Comparison of ENCODE assay signal across 8 mouse cellular contexts in genomic region chr4:123956703-123957491, GRCm38 (mm10). TPM values are rescaled to one million over a fixed set of nuclear protein-coding genes. Genes with fewer than 3 reads are reported as not detected.
A peak's percentile ranks its signal among the peaks of the same experiment; 100 is the strongest.
DNase-seq lines count a peak whose midpoint lies in the region; ATAC-seq and TF ChIP-seq lines count a peak whose summit lies in the region.

No protein-coding gene starts in this region.

- intact Hi-C loops in heart, adult 2 months (cut with DNase I) = loop anchor here (10.0 kb wide), 1 partner anchor 268 kb away; no protein-coding TSS in a partner anchor

- no peak for TF ChIP-seq POLR2A in bone marrow, adult 2 months (IDR thresholded peaks at IDR 0.05; ENCODE audit: borderline replicate concordance, control insufficient read depth, low read depth, low read length)
- TF ChIP-seq POLR2A in heart, adult 2 months (IDR thresholded peaks at IDR 0.05; ENCODE audit: insufficient read depth, low read depth, low read length) = no peak
- TF ChIP-seq POLR2A in kidney, adult 2 months (IDR thresholded peaks at IDR 0.05; ENCODE audit: low read depth, low read length) = no peak

- no peaks in the 10 kb centered on the region for H3K36me3 ChIP-seq in embryonic facial prominence, embryonic 15.5 days
- H3K36me3 ChIP-seq in heart, adult 2 months (ENCODE audit: control insufficient read depth, insufficient read depth, low read length) = no peaks in the 10 kb centered on the region
- no peaks in the 10 kb centered on the region for H3K36me3 ChIP-seq in kidney, adult 2 months (ENCODE audit: control insufficient read depth, insufficient read depth, low read length)
- H3K36me3 ChIP-seq in limb, embryonic 12.5 days = no peaks in the 10 kb centered on the region
- no peaks in the 10 kb centered on the region for H3K36me3 ChIP-seq in midbrain, embryonic 14.5 days (ENCODE audit: control insufficient read depth, insufficient read depth, low read length)

- peak; percentile 57 for TF ChIP-seq CTCF in bone marrow, adult 2 months (IDR thresholded peaks at IDR 0.05; ENCODE audit: control insufficient read depth, insufficient read depth, low read length)
- peak; percentile 88 for TF ChIP-seq CTCF in heart, adult 2 months (IDR thresholded peaks at IDR 0.05)
- TF ChIP-seq CTCF in kidney, adult 2 months (conservative IDR thresholded peaks at IDR 0.05; ENCODE audit: insufficient read depth, insufficient read length, low read depth, low read length) = peak; percentile 70

- no peak for TF ChIP-seq EP300 in heart, adult 2 months (IDR thresholded peaks at IDR 0.05; ENCODE audit: insufficient read depth, low read depth, low read length)

- H3K9ac ChIP-seq in embryonic facial prominence, embryonic 15.5 days = no peak overlapping the region
- H3K9ac ChIP-seq in heart, adult 2 months (ENCODE audit: low read depth, low read length) = no peak overlapping the region
- no peak overlapping the region for H3K9ac ChIP-seq in limb, embryonic 12.5 days (replicated peaks)
- 0 out of 2 replicates have a peak overlapping the region, but pooled peaks have one; percentile 24 for H3K9ac ChIP-seq in midbrain, embryonic 14.5 days (replicated peaks; ENCODE audit: low read length)

- H3K79me2 ChIP-seq in heart, adult 2 months (replicated peaks; ENCODE audit: control insufficient read depth, insufficient read depth, low read length) = no peaks in the 10 kb centered on the region

- peaks cover 26% of the 10 kb centered on the region for H3K27me3 ChIP-seq in embryonic facial prominence, embryonic 15.5 days
- peaks cover 2% of the 10 kb centered on the region; the same call in 1 of the 2 replicates for H3K27me3 ChIP-seq in heart, adult 2 months (ENCODE audit: control insufficient read depth, insufficient read depth, low read length)
- no peaks in the 10 kb centered on the region for H3K27me3 ChIP-seq in kidney, adult 2 months (replicated peaks; ENCODE audit: control insufficient read depth, insufficient read depth, low read length)
- peaks cover 40% of the 10 kb centered on the region for H3K27me3 ChIP-seq in limb, embryonic 12.5 days
- peaks cover 7% of the 10 kb centered on the region; the same call in 1 of the 2 replicates for H3K27me3 ChIP-seq in midbrain, embryonic 14.5 days (ENCODE audit: control insufficient read depth, insufficient read depth, low read length)

- no peaks in the 10 kb centered on the region for H3K4me1 ChIP-seq in bone marrow, adult 2 months (ENCODE audit: control insufficient read depth, insufficient read depth, low read length)
- peaks cover 10% of the 10 kb centered on the region for H3K4me1 ChIP-seq in embryonic facial prominence, embryonic 15.5 days
- H3K4me1 ChIP-seq in heart, adult 2 months (ENCODE audit: control insufficient read depth, insufficient read depth, low read length) = peaks cover 4% of the 10 kb centered on the region; the same call in 1 of the 2 replicates
- H3K4me1 ChIP-seq in kidney, adult 2 months (ENCODE audit: control insufficient read depth, insufficient read depth, low read length) = no peaks in the 10 kb centered on the region
- H3K4me1 ChIP-seq in limb, embryonic 12.5 days (replicated peaks) = peaks cover 12% of the 10 kb centered on the region
- H3K4me1 ChIP-seq in midbrain, embryonic 14.5 days (ENCODE audit: control insufficient read depth, insufficient read depth, low read length) = peaks cover 9% of the 10 kb centered on the region; the same call in 1 of the 2 replicates

- no peaks in the 10 kb centered on the region for H3K9me3 ChIP-seq in embryonic facial prominence, embryonic 15.5 days (replicated peaks)
- H3K9me3 ChIP-seq in limb, embryonic 12.5 days = no peaks in the 10 kb centered on the region
- H3K9me3 ChIP-seq in midbrain, embryonic 14.5 days (ENCODE audit: control insufficient read depth, low read length) = no peaks in the 10 kb centered on the region

- WGBS in bone marrow, adult 2 months = 13% methylated on average over 31 of the region's 31 CpGs
- 6% methylated on average over 31 of the region's 31 CpGs for WGBS in embryonic facial prominence, embryonic 15.5 days
- 5% methylated on average over 31 of the region's 31 CpGs for WGBS in heart, adult 2 months
- 3% methylated on average over 31 of the region's 31 CpGs for WGBS in kidney, adult 2 months
- 8% methylated on average over 31 of the region's 31 CpGs for WGBS in limb, embryonic 12.5 days
- WGBS in midbrain, embryonic 14.5 days = 8% methylated on average over 31 of the region's 31 CpGs

- peak; percentile 61; the same call in 1 of the 2 replicates for ATAC-seq in embryonic facial prominence, embryonic 15.5 days (ENCODE audit: insufficient number of reproducible peaks, low FRiP score, low TSS enrichment, low read depth)
- peak; percentile 58 for ATAC-seq in limb, embryonic 12.5 days (ENCODE audit: insufficient number of reproducible peaks, insufficient read depth, low FRiP score, low TSS enrichment, low read depth)
- peak; percentile 68 for ATAC-seq in midbrain, embryonic 14.5 days (ENCODE audit: low FRiP score, low TSS enrichment)

- DNase-seq in 3T3-L1 (ENCODE audit: low read depth, low spot score) = peak; percentile 67
- DNase-seq in heart, adult 2 months = peak; percentile 65 to 82
- peak; percentile 75 for DNase-seq in kidney, adult 2 months
- DNase-seq in midbrain, embryonic 14.5 days = peak; percentile 94
- DNase-seq in spleen, adult 18-20 months = peak; percentile 19 to 68

- H3K27ac ChIP-seq in bone marrow, adult 2 months (ENCODE audit: control insufficient read depth, insufficient read depth, low read depth, low read length, poor library complexity) = no peak overlapping the region
- no peak overlapping the region for H3K27ac ChIP-seq in embryonic facial prominence, embryonic 15.5 days (replicated peaks)
- no peak overlapping the region for H3K27ac ChIP-seq in heart, adult 2 months
- H3K27ac ChIP-seq in kidney, adult 2 months (ENCODE audit: insufficient read depth, low read depth, low read length) = no peak overlapping the region
- no peak overlapping the region for H3K27ac ChIP-seq in limb, embryonic 12.5 days
- H3K27ac ChIP-seq in midbrain, embryonic 14.5 days (replicated peaks; ENCODE audit: low read depth, low read length) = no peak overlapping the region

- peak overlapping the region; percentile 41 for H3K4me2 ChIP-seq in embryonic facial prominence, embryonic 15.5 days (replicated peaks)
- peak overlapping the region; percentile 46 for H3K4me2 ChIP-seq in limb, embryonic 12.5 days
- peak overlapping the region; percentile 45 for H3K4me2 ChIP-seq in midbrain, embryonic 14.5 days (ENCODE audit: low read length)

- H3K4me3 ChIP-seq in bone marrow, adult 2 months (replicated peaks; ENCODE audit: control insufficient read depth, low read depth, low read length) = no peak overlapping the region
- H3K4me3 ChIP-seq in embryonic facial prominence, embryonic 15.5 days (replicated peaks) = peak overlapping the region; percentile 28
- H3K4me3 ChIP-seq in heart, adult 2 months = no peak overlapping the region
- no peak overlapping the region for H3K4me3 ChIP-seq in kidney, adult 2 months (ENCODE audit: insufficient read depth, low read depth, low read length)
- peak overlapping the region; percentile 10; the same call in 1 of the 2 replicates for H3K4me3 ChIP-seq in limb, embryonic 12.5 days (replicated peaks)
- H3K4me3 ChIP-seq in midbrain, embryonic 14.5 days (replicated peaks; ENCODE audit: low read depth, low read length) = no peak overlapping the region; the same call in 1 of the 2 replicates

RNA-seq across cellular contexts. Expression of gene 4930535I16Rik, which starts 39.1 kb away (rescaled TPM):
- polyA plus RNA-seq in bone marrow, adult 2 months (2011; ENCODE audit: insufficient read depth, insufficient read length, low replicate concordance, missing spikeins) = not detected in 2 replicates
- not detected in 2 replicates for polyA plus RNA-seq in embryonic facial prominence, embryonic 15.5 days (2015; fragmentation: Nextera tagmentation; extraction: Ambion mirVana)
- total RNA-seq in heart, adult 2 months (2021) = not detected
- polyA plus RNA-seq in heart, adult 2 months (2012; rRNA removed) = not detected in 2 replicates
- polyA plus RNA-seq in kidney, adult 2 months (2012; rRNA removed) = not detected in 2 replicates
- not detected in 2 replicates for polyA plus RNA-seq in limb, embryonic 12.5 days (2016; fragmentation: Nextera tagmentation; extraction: Ambion mirVana)
- not detected in 2 replicates for polyA plus RNA-seq in midbrain, embryonic 14.5 days (2014; fragmentation: Nextera tagmentation; extraction: Ambion mirVana)

RNA-seq across cellular contexts. Expression of gene Rragc, which starts 39.7 kb away (rescaled TPM):
- polyA plus RNA-seq in bone marrow, adult 2 months (2011; ENCODE audit: insufficient read depth, insufficient read length, low replicate concordance, missing spikeins) = 14.7 and 31.2 TPM in 2 replicates
- polyA plus RNA-seq in embryonic facial prominence, embryonic 15.5 days (2015; fragmentation: Nextera tagmentation; extraction: Ambion mirVana) = 57.1 and 57.3 TPM in 2 replicates
- total RNA-seq in heart, adult 2 months (2021) = 10 to 100 TPM; 39.4 to 40.6 TPM
- 29.6 and 45.4 TPM in 2 replicates for polyA plus RNA-seq in heart, adult 2 months (2012; rRNA removed)
- 53.0 and 63.8 TPM in 2 replicates for polyA plus RNA-seq in kidney, adult 2 months (2012; rRNA removed)
- 55.1 and 58.6 TPM in 2 replicates for polyA plus RNA-seq in limb, embryonic 12.5 days (2016; fragmentation: Nextera tagmentation; extraction: Ambion mirVana)
- polyA plus RNA-seq in midbrain, embryonic 14.5 days (2014; fragmentation: Nextera tagmentation; extraction: Ambion mirVana) = 47.3 and 53.6 TPM in 2 replicates

RNA-seq across cellular contexts. Expression of gene Mycbp, which starts 52.3 kb away (rescaled TPM):
- polyA plus RNA-seq in bone marrow, adult 2 months (2011; ENCODE audit: insufficient read depth, insufficient read length, low replicate concordance, missing spikeins) = 12.9 and 35.6 TPM in 2 replicates
- 72.4 and 80.1 TPM in 2 replicates for polyA plus RNA-seq in embryonic facial prominence, embryonic 15.5 days (2015; fragmentation: Nextera tagmentation; extraction: Ambion mirVana)
- total RNA-seq in heart, adult 2 months (2021) = 10 to 100 TPM; 24.1 to 24.4 TPM
- polyA plus RNA-seq in heart, adult 2 months (2012; rRNA removed) = 15.3 and 27.8 TPM in 2 replicates
- polyA plus RNA-seq in kidney, adult 2 months (2012; rRNA removed) = 19.5 and 30.1 TPM in 2 replicates
- 64.0 and 65.2 TPM in 2 replicates for polyA plus RNA-seq in limb, embryonic 12.5 days (2016; fragmentation: Nextera tagmentation; extraction: Ambion mirVana)
- polyA plus RNA-seq in midbrain, embryonic 14.5 days (2014; fragmentation: Nextera tagmentation; extraction: Ambion mirVana) = 39.1 and 46.7 TPM in 2 replicates

Comparison
In these comparisons a context has a peak if more than half of its experiments do, and no peak if none do; other contexts are left out.
1. DNase-seq: peak in every context shown above with its lines; median percentile 94 in midbrain, embryonic 14.5 days; 75 in kidney, adult 2 months; 74 in heart, adult 2 months; 67 in 3T3-L1; 44 in spleen, adult 18-20 months.
2. H3K4me3 ChIP-seq: peak in embryonic facial prominence, embryonic 15.5 days (single experiment) and limb, embryonic 12.5 days (single experiment); none in bone marrow, adult 2 months (single experiment), heart, adult 2 months (single experiment), kidney, adult 2 months (single experiment) and midbrain, embryonic 14.5 days (single experiment).
3. Peak in every context shown above with its lines, with median percentiles within 50 percentile points of each other: CTCF ChIP-seq, ATAC-seq and H3K4me2 ChIP-seq.